Mouse (Mus musculus) cerebellum, postnatal 36 days (tissue): ENCODE measurements around the gene Cmip.

Experiments used
- DNase-seq, 2 experiments: peaks; one replicate each; pipeline ENCODE4 v3.0.0; 2021 to 2022; ENCODE audit warnings: mixed read lengths in 2 of 2

The Cmip gene

DNA sequence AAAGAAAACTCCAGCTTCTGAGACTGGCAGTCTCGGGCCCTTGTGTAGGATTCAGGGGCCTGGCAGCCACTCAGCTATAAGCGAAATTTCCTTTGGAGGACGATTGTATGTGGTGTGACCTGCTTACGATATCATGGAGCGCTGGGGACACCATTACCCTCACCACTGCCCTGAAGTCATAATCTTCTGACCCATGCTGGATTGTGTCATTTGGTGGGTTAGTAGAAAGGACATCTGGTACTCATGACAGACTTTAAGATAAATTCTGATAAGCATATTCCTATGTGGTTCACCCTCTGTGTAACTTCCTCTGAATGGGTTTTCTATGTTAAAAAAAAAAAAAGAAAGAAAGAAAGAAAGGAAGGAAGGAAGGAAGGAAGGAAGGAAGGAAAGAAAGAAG lies 69.9 kb downstream of the Cmip start:
- no peak for DNase-seq

DNA sequence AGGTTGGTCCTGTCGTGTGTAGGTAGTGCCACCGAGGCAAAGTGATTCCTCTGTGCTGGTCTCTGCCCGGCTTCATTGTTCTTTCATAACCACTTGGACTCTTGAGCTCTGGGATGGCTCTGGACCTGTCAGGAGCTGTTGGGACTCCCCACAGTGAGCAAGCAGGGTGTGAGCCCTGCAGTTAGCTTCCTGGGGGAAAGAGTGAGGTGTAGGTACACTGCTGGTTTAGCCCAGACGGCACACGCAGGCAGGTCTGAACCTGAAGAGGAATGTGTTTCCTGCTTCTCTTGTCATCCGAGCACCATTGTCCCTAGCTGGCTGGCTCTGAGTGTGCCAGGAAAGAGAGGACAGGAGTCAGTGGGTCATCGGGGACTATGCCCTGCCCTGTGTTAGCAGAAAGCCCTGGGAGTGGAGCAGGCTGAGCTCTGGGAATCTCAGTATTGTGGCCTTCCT lies 70.5 kb downstream of the Cmip start:
- no peak for DNase-seq

DNA sequence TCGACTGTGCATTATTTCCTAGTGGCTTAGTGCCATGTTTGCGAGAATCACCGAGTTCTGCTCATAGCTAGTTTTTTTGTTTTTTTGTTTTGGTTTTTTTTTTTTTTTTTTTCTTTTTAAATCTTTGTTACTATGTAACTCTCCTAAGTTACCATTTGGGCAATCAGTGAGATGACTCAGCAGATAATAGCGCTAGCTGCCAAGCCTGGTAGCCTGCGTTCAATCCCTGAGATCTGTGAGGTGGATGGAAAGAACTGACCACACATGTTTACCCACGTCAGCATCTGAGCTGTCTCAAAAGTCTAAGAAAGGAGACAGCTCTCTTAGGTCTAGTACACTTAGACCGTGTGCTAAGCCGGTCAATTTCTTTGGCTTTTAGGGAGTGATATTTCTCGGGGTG lies 71.9 kb downstream of the Cmip start:
- DNase-seq = no peak

GRCm38 (mm10) chr8:117329167-117329566 lies 72.3 kb downstream of the Cmip start:
- no peak for DNase-seq

GRCm38 (mm10) chr8:117329903-117330302 lies 73.0 kb downstream of the Cmip start:
- DNase-seq = no peak

- DNase-seq = no peak
Observed at GRCm38 (mm10) chr8:117332229-117333010, 75.6 kb downstream of the Cmip start.

- no peak for DNase-seq
Observed at GRCm38 (mm10) chr8:117333619-117334018, 76.8 kb downstream of the Cmip start.

GRCm38 (mm10) chr8:117334058-117334747 lies 77.3 kb downstream of the Cmip start:
- no peak for DNase-seq

- DNase-seq = no peak
Observed at GRCm38 (mm10) chr8:117334748-117335393, 78.0 kb downstream of the Cmip start.

DNA sequence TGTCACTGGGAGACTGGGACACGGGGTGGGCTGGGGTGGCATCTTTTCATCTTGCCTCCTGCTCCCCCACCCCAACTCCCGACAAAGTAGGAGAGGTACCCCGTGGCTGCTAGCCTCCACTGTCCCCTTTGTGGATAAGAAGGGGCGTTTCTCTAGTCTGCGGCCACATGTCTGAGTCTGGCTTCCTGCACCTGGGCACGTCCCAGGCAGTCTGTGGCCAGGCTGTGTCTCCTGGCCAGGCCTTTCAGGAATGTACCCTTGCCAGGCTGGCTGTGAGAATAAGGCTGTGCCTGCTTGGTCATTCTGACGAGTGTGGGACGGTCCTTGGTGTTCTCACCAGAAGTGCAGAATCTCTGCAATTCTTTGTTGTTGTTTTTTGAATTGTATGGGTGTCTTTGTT lies 78.6 kb downstream of the Cmip start:
- no peak for DNase-seq

- no peak for DNase-seq
Observed at GRCm38 (mm10) chr8:117337188-117337587, 80.3 kb downstream of the Cmip start.

- DNase-seq = no peak
Observed at GRCm38 (mm10) chr8:117338678-117339077, 81.8 kb downstream of the Cmip start.

DNA sequence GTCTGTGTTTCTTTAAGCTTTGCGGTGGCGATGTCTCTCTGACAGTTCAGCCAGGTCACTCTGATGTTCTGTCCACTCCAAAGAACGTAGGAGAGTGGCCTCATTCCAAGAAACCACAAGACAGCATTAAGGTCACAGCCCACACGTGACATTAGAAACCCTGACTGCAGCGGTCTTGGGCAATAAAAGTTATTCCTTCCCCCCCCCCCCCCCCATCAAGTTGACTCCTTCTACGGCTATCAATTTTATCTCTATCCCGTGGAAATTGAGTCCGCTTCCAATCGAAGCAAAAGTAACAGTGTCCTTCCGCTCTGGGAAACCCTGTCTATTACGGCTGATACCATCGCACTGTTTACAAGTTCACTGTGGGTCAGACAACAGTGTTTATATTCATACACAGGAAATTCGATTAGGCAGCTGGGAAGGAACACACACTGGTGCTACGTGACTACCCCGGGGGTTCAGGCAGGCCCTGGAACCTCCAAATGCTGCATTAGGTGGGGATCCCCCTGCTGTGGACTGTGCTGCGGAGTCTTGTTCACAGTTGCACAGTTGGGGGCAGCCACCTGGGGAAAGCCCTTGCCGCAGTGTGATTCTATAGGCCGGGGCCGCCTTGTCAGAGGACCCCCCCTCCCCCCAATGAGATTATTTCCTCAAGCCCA lies 82.6 kb downstream of the Cmip start:
- no peak for DNase-seq

DNA sequence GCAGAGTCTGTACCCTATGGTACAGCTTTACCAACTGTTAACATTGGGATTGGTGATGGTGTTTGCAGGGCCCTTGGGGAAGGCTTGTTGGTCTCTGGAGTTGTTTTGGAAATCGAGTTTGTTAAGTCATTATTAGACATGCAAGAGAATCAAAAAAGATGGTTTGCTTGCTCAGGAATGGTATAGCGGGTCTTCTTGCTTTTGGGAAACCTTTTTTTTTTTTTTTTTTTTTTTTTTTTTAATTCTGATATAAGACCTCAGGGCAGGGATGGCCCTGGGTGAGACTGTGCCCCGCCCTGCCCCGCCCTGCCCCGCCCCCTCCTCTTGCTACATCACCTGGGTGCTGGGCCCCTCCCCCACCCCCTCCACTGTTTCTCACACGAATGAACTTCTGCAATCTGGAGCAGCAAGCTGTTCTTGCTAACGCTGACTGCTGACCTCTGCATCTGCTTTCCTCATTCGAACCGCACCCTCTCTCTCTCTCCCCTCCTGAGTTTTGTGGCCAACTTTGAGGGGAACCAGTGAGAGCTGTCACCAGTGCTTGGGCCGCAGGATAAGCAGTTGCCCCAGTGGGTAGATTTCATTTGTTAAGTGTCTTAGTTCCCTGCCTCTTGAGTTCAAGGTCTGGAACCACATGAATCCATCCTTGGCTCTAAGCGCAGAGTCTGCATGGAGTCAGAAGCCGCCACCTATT lies 83.2 kb downstream of the Cmip start:
- DNase-seq = no peak

GRCm38 (mm10) chr8:117340800-117341199 lies 83.9 kb downstream of the Cmip start:
- DNase-seq = no peak

DNA sequence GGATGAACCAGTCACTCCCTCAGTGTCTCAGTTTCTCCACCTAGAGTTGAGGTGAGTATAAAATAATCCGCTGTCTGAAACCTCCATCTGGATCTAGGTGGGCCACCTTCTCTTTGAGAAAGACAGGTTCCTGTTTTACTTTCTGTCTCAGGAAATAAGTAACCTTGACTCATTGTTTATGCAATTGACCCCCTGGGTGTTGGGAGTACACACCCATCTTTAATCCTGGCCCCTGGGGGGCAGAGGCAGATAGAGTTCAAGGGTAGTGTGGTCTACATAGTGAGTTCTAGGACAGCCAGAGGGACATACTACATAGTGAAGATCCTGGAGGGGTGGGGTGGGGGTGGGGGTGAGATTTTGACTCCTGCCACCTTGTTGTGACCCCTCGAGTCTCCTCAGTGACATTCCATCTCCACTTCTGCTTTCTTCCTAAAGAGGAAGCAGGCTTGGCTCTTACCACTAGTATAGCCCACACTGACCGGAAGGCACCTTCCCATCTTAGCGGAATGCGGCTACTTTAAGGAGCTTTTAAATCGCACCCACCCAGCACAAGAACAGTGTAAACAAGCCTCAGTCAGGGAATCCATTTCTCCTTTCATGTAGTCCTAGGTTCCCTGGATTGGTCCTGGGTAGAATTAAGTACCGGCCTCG lies 86.0 kb downstream of the Cmip start:
- DNase-seq = no peak

DNA sequence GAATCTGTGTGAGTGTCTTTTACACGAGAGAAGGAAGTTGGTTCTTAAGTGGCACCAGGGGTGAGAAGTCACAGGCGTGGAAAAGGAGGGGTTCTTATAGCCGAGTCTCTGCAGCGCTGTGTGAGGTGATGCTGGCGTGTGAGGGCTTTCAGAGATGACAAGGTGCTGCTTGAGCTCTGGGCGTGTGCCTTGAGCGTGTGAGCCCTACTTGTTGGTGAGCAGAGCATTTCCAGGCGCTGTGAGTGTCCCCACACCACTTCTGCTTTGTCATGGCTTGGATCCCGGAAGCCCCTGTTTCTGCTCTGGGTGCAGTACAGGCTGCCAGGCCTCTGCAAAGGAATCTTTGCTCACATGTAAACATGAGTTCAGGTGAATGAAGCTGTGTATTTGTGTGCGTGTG lies 86.6 kb downstream of the Cmip start:
- DNase-seq = no peak

DNA sequence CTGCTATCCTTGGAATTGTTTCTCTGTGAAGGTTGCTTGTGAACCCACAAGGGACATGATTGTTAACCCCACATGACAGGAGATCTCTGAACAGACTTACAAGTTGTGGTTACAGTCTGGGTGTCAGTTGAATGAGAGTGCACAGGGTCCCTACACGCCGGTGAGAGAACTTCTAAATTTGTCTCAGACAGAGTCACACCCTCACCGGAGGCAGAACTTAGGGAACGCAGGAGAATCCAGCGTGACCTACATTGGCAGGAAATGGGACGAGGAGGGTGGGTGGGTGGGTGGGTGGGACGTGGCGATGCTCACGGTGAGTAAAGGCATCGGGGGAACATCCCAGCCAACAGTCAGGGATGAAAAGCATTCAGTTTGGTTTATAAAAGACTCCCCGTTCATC lies 88.0 kb downstream of the Cmip start:
- no peak for DNase-seq

DNA sequence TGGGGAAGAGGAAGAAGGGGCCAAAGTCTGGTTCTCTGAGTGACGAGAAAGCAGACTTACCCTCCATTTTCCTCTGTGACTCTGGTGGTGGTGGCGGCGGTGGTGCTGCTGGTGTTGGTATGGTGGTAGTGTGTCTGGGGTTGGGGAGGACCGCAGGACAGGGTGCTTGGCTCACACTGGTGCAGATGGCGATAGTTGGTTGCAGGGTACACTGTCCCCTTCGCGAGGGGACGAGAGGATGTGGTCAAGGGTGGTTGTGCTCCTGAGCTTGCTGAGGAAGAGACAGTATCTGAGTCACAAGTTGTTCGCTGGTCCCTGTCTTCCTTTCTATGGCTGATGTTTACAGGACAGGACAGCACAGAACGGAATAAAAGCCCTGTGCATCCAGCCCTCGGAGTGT lies 88.5 kb downstream of the Cmip start:
- DNase-seq = no peak

DNA sequence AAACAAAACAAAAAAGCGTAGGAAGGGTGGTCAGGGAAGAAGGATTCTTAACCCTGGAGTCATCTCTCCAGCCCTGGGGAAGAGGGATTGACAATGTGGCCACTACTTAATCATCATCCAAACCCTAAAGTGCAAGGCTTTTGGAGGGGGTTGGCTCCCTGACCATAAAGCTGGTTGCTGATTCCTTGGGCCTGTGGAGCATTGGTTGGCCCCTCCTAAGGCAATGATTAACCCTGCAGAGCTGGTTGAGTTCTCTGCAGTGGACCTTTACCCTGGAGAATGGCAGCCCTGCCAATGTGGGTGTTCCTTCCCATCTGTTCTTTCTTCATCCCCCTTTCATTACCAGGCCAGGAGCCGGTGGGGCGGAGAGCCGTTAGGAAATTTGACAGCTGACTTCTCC lies 90.7 kb downstream of the Cmip start:
- no peak for DNase-seq

DNA sequence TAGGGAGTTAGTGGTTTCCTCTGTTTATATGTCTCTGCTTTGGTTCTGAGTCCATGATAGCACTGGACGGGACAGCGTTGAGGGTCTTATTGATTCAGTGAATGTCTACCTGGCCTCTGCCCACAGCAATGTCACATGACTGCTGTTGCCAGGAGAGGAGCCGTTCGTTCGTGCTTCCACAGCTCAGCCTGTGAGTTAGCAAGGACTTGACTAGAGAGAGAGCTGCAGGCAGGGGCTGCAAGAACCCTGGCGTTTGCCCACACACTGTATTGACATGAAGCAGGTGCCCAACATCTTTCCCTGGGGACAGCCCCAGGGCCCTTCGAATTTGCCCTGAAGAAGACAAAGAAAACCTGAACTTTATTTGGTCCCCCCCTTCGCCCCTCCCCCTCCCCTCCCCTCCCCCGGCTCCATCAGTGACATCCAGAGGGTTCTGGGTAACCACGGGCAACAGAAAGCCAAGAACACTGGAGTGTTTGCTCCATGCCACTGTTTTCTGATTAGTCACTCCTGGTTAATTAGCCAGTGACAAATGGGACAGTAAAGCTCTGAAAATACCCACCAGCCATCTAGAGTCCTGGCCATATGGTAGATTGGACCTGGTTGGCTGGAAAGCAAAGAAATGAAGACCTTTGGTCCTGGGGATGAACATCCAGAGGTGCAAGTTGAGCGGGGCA lies 92.0 kb downstream of the Cmip start:
- no peak for DNase-seq

- no peak for DNase-seq
Observed at GRCm38 (mm10) chr8:117349541-117349940, 92.7 kb downstream of the Cmip start.
